ENCODE assay signal across 7 mouse cellular contexts in the genomic region with DNA sequence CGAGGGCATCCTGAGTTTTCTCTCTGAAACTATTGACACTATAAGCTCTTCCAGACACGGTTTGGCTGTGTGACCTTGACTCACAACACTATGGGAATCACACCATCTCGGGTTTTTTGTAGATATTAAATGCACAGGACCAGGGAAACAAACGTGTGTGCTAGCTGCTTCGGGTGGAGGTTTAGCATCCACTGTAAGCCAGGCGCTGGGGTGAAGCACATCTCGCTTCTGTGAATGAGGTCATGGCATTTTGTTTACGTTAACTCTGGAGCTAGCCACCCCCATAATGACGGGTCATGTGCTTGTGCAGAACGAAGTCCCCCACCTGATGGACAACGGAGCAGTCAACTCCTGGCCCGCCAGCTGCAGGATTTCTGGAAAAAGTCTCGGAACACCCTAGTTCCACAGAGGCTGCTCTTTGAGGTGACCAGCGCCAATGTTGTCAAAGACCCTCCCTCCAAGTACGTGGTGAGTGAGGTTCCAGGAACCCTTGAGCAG. TPM values are rescaled to one million over a fixed set of nuclear protein-coding genes. Genes with fewer than 3 reads are reported as not detected.
DNase-seq lines count a peak whose midpoint lies in the region; ATAC-seq and TF ChIP-seq lines count a peak whose summit lies in the region.

No protein-coding gene starts in this region.

- peaks cover 35% of the 10 kb centered on the region for H3K36me3 ChIP-seq in C2C12 (ENCODE audit: control insufficient read depth, insufficient read depth)
- no peaks in the 10 kb centered on the region; the same call in 1 of the 2 replicates for H3K36me3 ChIP-seq in forebrain, embryonic 11.5 days (ENCODE audit: control insufficient read depth, insufficient read depth, low read length)
- peaks cover 18% of the 10 kb centered on the region for H3K36me3 ChIP-seq in limb, embryonic 15.5 days
- peaks cover 4% of the 10 kb centered on the region for H3K36me3 ChIP-seq in neural tube, embryonic 12.5 days

- peaks cover 6% of the 10 kb centered on the region; the same call in 1 of the 2 replicates for H3K4me1 ChIP-seq in forebrain, embryonic 11.5 days (replicated peaks; ENCODE audit: control insufficient read depth, insufficient read depth, low read length)
- H3K4me1 ChIP-seq in limb, embryonic 15.5 days, result peaks cover 27% of the 10 kb centered on the region
- H3K4me1 ChIP-seq in neural tube, embryonic 12.5 days, result no peaks in the 10 kb centered on the region

- no peak overlapping the region for H3K27ac ChIP-seq in forebrain, embryonic 11.5 days (ENCODE audit: low read depth, low read length)
- peak overlapping the region; percentile 93 for H3K27ac ChIP-seq in limb, embryonic 15.5 days
- H3K27ac ChIP-seq in neural tube, embryonic 12.5 days, result no peak overlapping the region

- no peak for ATAC-seq in forebrain, embryonic 11.5 days (replicated peaks; ENCODE audit: low FRiP score)
- ATAC-seq in limb, embryonic 15.5 days (ENCODE audit: insufficient number of reproducible peaks, low FRiP score, low TSS enrichment, low read depth), result no peak
- 0 out of 2 replicates have a peak, but pooled peaks have one; percentile 8 for ATAC-seq in neural tube, embryonic 12.5 days (ENCODE audit: low FRiP score, low read depth)

- peak overlapping the region; percentile 45 for H3K4me3 ChIP-seq in C2C12 (ENCODE audit: insufficient read depth, poor library complexity, severe bottlenecking)
- peak overlapping the region; percentile 60 for H3K4me3 ChIP-seq in forebrain, embryonic 11.5 days (ENCODE audit: low read depth, low read length)
- H3K4me3 ChIP-seq in limb, embryonic 15.5 days, result peak overlapping the region; percentile 63
- peak overlapping the region; percentile 60 for H3K4me3 ChIP-seq in neural tube, embryonic 12.5 days

- 11% methylated on average over 15 of the region's 15 CpGs for WGBS in forebrain, embryonic 11.5 days
- 7% methylated on average over 15 of the region's 15 CpGs for WGBS in limb, embryonic 15.5 days
- WGBS in neural tube, embryonic 12.5 days, result 11% methylated on average over 15 of the region's 15 CpGs

- DNase-seq in 3T3-L1 (ENCODE audit: low read depth, low spot score), result peak; percentile 68
- no peak for DNase-seq in forebrain, embryonic 11.5 days (ENCODE audit: low spot score)
- no peak for DNase-seq in left cerebral cortex, adult 11 months (ENCODE audit: low spot score)
- no peak for DNase-seq in adrenal gland, adult 8-10 months

- H3K79me2 ChIP-seq in C2C12 (ENCODE audit: control insufficient read depth, insufficient read depth), result peaks cover 9% of the 10 kb centered on the region

- H3ac ChIP-seq in C2C12 (ENCODE audit: control insufficient read depth, insufficient read length, low read depth), result peak overlapping the region; percentile 64

- TF ChIP-seq CTCF in C2C12 (IDR thresholded peaks at IDR 0.05; ENCODE audit: control insufficient read depth, insufficient read depth, insufficient read length), result no peak

- H3K9ac ChIP-seq in forebrain, embryonic 11.5 days (ENCODE audit: low read length), result peak overlapping the region; percentile 78
- H3K9ac ChIP-seq in limb, embryonic 15.5 days, result peak overlapping the region; percentile 80
- peak overlapping the region; percentile 71 for H3K9ac ChIP-seq in neural tube, embryonic 12.5 days

- peak overlapping the region; percentile 93 for H3K4me2 ChIP-seq in forebrain, embryonic 11.5 days (ENCODE audit: low read depth, low read length, severe bottlenecking)
- peak overlapping the region; percentile 72 for H3K4me2 ChIP-seq in limb, embryonic 15.5 days
- peak overlapping the region; percentile 93 for H3K4me2 ChIP-seq in neural tube, embryonic 12.5 days (replicated peaks)

- H3K79me3 ChIP-seq in C2C12 (ENCODE audit: low read depth), result no peaks in the 10 kb centered on the region

- no peaks in the 10 kb centered on the region for H3K27me3 ChIP-seq in C2C12 (ENCODE audit: control insufficient read depth, insufficient read depth, insufficient read length)
- no peaks in the 10 kb centered on the region for H3K27me3 ChIP-seq in forebrain, embryonic 11.5 days (ENCODE audit: control insufficient read depth, insufficient read depth, low read length)
- H3K27me3 ChIP-seq in limb, embryonic 15.5 days, result no peaks in the 10 kb centered on the region
- no peaks in the 10 kb centered on the region for H3K27me3 ChIP-seq in neural tube, embryonic 12.5 days (replicated peaks)

- H3K9me3 ChIP-seq in forebrain, embryonic 11.5 days (ENCODE audit: control insufficient read depth, low read length), result no peaks in the 10 kb centered on the region
- no peaks in the 10 kb centered on the region for H3K9me3 ChIP-seq in limb, embryonic 15.5 days
- no peaks in the 10 kb centered on the region for H3K9me3 ChIP-seq in neural tube, embryonic 12.5 days

TF ChIP-seq in C2C12, 6 proteins besides CTCF, POLR2A, EP300 and RAD21:
- no peak for TF ChIP-seq MYOD1 (IDR thresholded peaks at IDR 0.05; ENCODE audit: control insufficient read depth, insufficient read length, low read depth)
- no peak for TF ChIP-seq FOSL1 (IDR thresholded peaks at IDR 0.05; ENCODE audit: insufficient read depth, low read length, poor library complexity, severe bottlenecking)
- TF ChIP-seq USF1 (IDR thresholded peaks at IDR 0.05; ENCODE audit: low read depth), result no peak
- TF ChIP-seq CEBPB (IDR thresholded peaks at IDR 0.05; ENCODE audit: low read depth), result no peak
- TF ChIP-seq MYOG (IDR thresholded peaks at IDR 0.05; ENCODE audit: control insufficient read depth, extremely low read depth, insufficient read length), result no peak
- no peak for TF ChIP-seq MAX (IDR thresholded peaks at IDR 0.05)

RNA-seq across cellular contexts. Expression of a gene that starts 0.8 kb away (rescaled TPM):
- polyA plus RNA-seq in C2C12 (2012; fragmentation: generic; extraction: Trizol), result 19.5 TPM
- polyA plus RNA-seq in forebrain, embryonic 11.5 days (2014; fragmentation: Nextera tagmentation; extraction: Ambion mirVana), result 13.1 and 13.2 TPM in 2 replicates
- polyA plus RNA-seq in limb, embryonic 15.5 days (2015; fragmentation: Nextera tagmentation; extraction: Ambion mirVana), result 33.8 and 40.5 TPM in 2 replicates
- polyA plus RNA-seq in neural tube, embryonic 12.5 days (2016; fragmentation: Nextera tagmentation; extraction: Ambion mirVana), result 14.2 and 15.6 TPM in 2 replicates
- total RNA-seq in adrenal gland, adult 8-10 months (2022), result 10 to 100 TPM; 34.5 to 58.3 (median 46.7) TPM

RNA-seq across cellular contexts. Expression of a gene that starts 6.7 kb away (rescaled TPM):
- 4.7 TPM for polyA plus RNA-seq in C2C12 (2012; fragmentation: generic; extraction: Trizol)
- not detected in 2 replicates for polyA plus RNA-seq in forebrain, embryonic 11.5 days (2014; fragmentation: Nextera tagmentation; extraction: Ambion mirVana)
- 350 and 1,119 TPM in 2 replicates for polyA plus RNA-seq in limb, embryonic 15.5 days (2015; fragmentation: Nextera tagmentation; extraction: Ambion mirVana)
- polyA plus RNA-seq in neural tube, embryonic 12.5 days (2016; fragmentation: Nextera tagmentation; extraction: Ambion mirVana), result 26.2 and 36.5 TPM in 2 replicates
- total RNA-seq in adrenal gland, adult 8-10 months (2022), result not detected

RNA-seq across cellular contexts. Expression of a gene that starts 16.7 kb away (rescaled TPM):
- 279 TPM for polyA plus RNA-seq in C2C12 (2012; fragmentation: generic; extraction: Trizol)
- polyA plus RNA-seq in forebrain, embryonic 11.5 days (2014; fragmentation: Nextera tagmentation; extraction: Ambion mirVana), result 677 and 686 TPM in 2 replicates
- 293 and 311 TPM in 2 replicates for polyA plus RNA-seq in limb, embryonic 15.5 days (2015; fragmentation: Nextera tagmentation; extraction: Ambion mirVana)
- 311 and 340 TPM in 2 replicates for polyA plus RNA-seq in neural tube, embryonic 12.5 days (2016; fragmentation: Nextera tagmentation; extraction: Ambion mirVana)
- 1 to 10 TPM; 1.1 to 5.1 (median 2.0) TPM for total RNA-seq in adrenal gland, adult 8-10 months (2022)

RNA-seq across cellular contexts. Expression of a gene that starts 18.2 kb away (rescaled TPM):
- 20.5 TPM for polyA plus RNA-seq in C2C12 (2012; fragmentation: generic; extraction: Trizol)
- 14.1 and 15.0 TPM in 2 replicates for polyA plus RNA-seq in forebrain, embryonic 11.5 days (2014; fragmentation: Nextera tagmentation; extraction: Ambion mirVana)
- polyA plus RNA-seq in limb, embryonic 15.5 days (2015; fragmentation: Nextera tagmentation; extraction: Ambion mirVana), result 16.8 and 20.7 TPM in 2 replicates
- polyA plus RNA-seq in neural tube, embryonic 12.5 days (2016; fragmentation: Nextera tagmentation; extraction: Ambion mirVana), result 15.9 and 19.6 TPM in 2 replicates
- total RNA-seq in adrenal gland, adult 8-10 months (2022), result 10 to 100 TPM; 32.9 to 46.5 (median 39.6) TPM

RNA-seq across cellular contexts. Expression of a gene that starts 18.5 kb away (rescaled TPM):
- 2.9 TPM for polyA plus RNA-seq in C2C12 (2012; fragmentation: generic; extraction: Trizol)
- polyA plus RNA-seq in forebrain, embryonic 11.5 days (2014; fragmentation: Nextera tagmentation; extraction: Ambion mirVana), result 10.1 and 10.2 TPM in 2 replicates
- polyA plus RNA-seq in limb, embryonic 15.5 days (2015; fragmentation: Nextera tagmentation; extraction: Ambion mirVana), result 7.5 and 7.9 TPM in 2 replicates
- 11.8 and 14.1 TPM in 2 replicates for polyA plus RNA-seq in neural tube, embryonic 12.5 days (2016; fragmentation: Nextera tagmentation; extraction: Ambion mirVana)
- total RNA-seq in adrenal gland, adult 8-10 months (2022), result 1 to 10 TPM; 4.0 to 6.7 (median 5.7) TPM
